In the genomic region with DNA sequence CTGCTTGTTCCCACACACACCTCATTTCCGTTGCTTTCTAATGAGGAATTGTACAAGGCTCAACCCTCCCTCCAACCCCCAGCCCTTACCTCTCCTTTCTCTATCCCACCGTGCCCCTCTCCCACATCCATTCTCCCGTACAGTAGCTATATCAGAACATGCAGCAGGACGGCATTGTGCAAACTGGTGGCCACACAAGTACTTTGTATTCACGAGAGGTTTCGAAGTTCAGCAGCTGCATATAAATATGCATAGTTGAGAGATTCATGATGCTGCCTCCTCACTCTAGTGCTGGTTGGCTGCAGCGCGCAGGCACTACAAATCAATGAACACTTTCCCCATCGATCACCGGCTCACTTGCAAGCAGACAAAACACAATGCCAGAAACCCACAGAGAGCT, we compare ENCODE assay signal across 8 mouse cellular contexts.
A peak's percentile ranks its signal among the peaks of the same experiment; 100 is the strongest.
DNase-seq lines count a peak whose midpoint lies in the region; ATAC-seq lines count a peak whose summit lies in the region.

No protein-coding gene starts in this region.

- no peaks in the 10 kb centered on the region for H3K4me1 ChIP-seq in lung, embryonic 15.5 days
- H3K4me1 ChIP-seq in hindbrain, embryonic 10.5 days (replicated peaks): peaks cover 11% of the 10 kb centered on the region
- H3K4me1 ChIP-seq in heart, embryonic 12.5 days (replicated peaks): no peaks in the 10 kb centered on the region

- H3K9ac ChIP-seq in lung, embryonic 15.5 days: no peak overlapping the region
- no peak overlapping the region for H3K9ac ChIP-seq in heart, embryonic 12.5 days

- H3K27me3 ChIP-seq in lung, embryonic 15.5 days: no peaks in the 10 kb centered on the region
- H3K27me3 ChIP-seq in hindbrain, embryonic 10.5 days (ENCODE audit: insufficient read depth, poor library complexity, severe bottlenecking): no peaks in the 10 kb centered on the region
- H3K27me3 ChIP-seq in heart, embryonic 12.5 days (replicated peaks): no peaks in the 10 kb centered on the region

- H3K36me3 ChIP-seq in lung, embryonic 15.5 days: no peaks in the 10 kb centered on the region
- no peaks in the 10 kb centered on the region for H3K36me3 ChIP-seq in hindbrain, embryonic 10.5 days
- H3K36me3 ChIP-seq in heart, embryonic 12.5 days: no peaks in the 10 kb centered on the region

- peak overlapping the region; percentile 27; the same call in 1 of the 2 replicates for H3K4me2 ChIP-seq in lung, embryonic 15.5 days
- no peak overlapping the region for H3K4me2 ChIP-seq in heart, embryonic 12.5 days

- no peak overlapping the region for H3K27ac ChIP-seq in lung, embryonic 15.5 days
- peak overlapping the region; percentile 79 for H3K27ac ChIP-seq in hindbrain, embryonic 10.5 days
- no peak overlapping the region for H3K27ac ChIP-seq in heart, embryonic 12.5 days (ENCODE audit: poor library complexity, severe bottlenecking)

- DNase-seq in lung, postnatal 14 days: no peak
- DNase-seq in hindbrain, embryonic 10.5 days (ENCODE audit: low spot score): peak; percentile 30
- DNase-seq in left cerebral cortex, postnatal 36 days (ENCODE audit: low spot score in 2 of 2): peak; percentile 32 to 39
- peak; percentile 60 for DNase-seq in telencephalon, adult 2 months (ENCODE audit: low read depth, low spot score)
- no peak for DNase-seq in heart, postnatal 14 days
- no peak for DNase-seq in natural killer cell, adult 2 months (ENCODE audit: low spot score in 2 of 2)

- ATAC-seq in lung, embryonic 15.5 days (ENCODE audit: borderline replicate concordance, extremely low read depth, low FRiP score, low TSS enrichment): no peak; the same call in 1 of the 2 replicates
- ATAC-seq in heart, embryonic 12.5 days (ENCODE audit: insufficient number of reproducible peaks, low FRiP score): no peak

- H3K4me3 ChIP-seq in lung, embryonic 15.5 days: no peak overlapping the region
- H3K4me3 ChIP-seq in hindbrain, embryonic 10.5 days: peak overlapping the region; percentile 26
- no peak overlapping the region for H3K4me3 ChIP-seq in heart, embryonic 12.5 days

- WGBS in lung, embryonic 15.5 days: 52% methylated on average over 10 of the region's 10 CpGs
- 66% methylated on average over 10 of the region's 10 CpGs for WGBS in hindbrain, embryonic 10.5 days
- WGBS in heart, embryonic 12.5 days: 80% methylated on average over 10 of the region's 10 CpGs

- H3K9me3 ChIP-seq in lung, embryonic 15.5 days: no peaks in the 10 kb centered on the region
- no peaks in the 10 kb centered on the region for H3K9me3 ChIP-seq in hindbrain, embryonic 10.5 days
- H3K9me3 ChIP-seq in heart, embryonic 12.5 days (replicated peaks): no peaks in the 10 kb centered on the region

- intact Hi-C loops in left cerebral cortex, postnatal 36 days (cut with DNase I): loop anchor here (2.0 to 5.0 kb wide), 2 partner anchors 58 to 621 kb away; no protein-coding TSS in a partner anchor
- intact Hi-C loops in heart, postnatal 14 days (cut with DNase I): no loop called here

Comparison
In these comparisons a context has a peak if more than half of its experiments do, and no peak if none do; other contexts are left out.
1. DNase-seq: peak in hindbrain, embryonic 10.5 days (single experiment), left cerebral cortex, postnatal 36 days (2 of 2) and telencephalon, adult 2 months (single experiment); none in lung, postnatal 14 days (single experiment), heart, postnatal 14 days (0 of 2) and natural killer cell, adult 2 months (0 of 2).